Mouse (Mus musculus) WW6 (cell line): Measurements from ENCODE around the gene Rcn2.
"Not testable (repeated sequence)": the region's sequence is repeated elsewhere in the genome, so short reads cannot be mapped to it uniquely, and the experiment has no call there.

Experiments
- DNase-seq: peaks from one replicate; pipeline ENCODE4 v3.0.0-alpha.2; 2013; ENCODE audit warnings: low read depth, low spot score

The Rcn2 gene

GRCm38 (mm10) chr9:56041372-56042180 is at the start of gene Rcn2:
TSS of gene Rcn2 (plus strand) at chr9:56041845.
- peak; percentile 77 for DNase-seq

- DNase-seq = not testable (repeated sequence)
These were observed 37.0 kb upstream of the Rcn2 start for GRCm38 (mm10) chr9:56004679-56005078.

- DNase-seq = no peak
These were observed 31.2 kb upstream of the Rcn2 start, which contains the start of gene 4930563M21Rik for GRCm38 (mm10) chr9:56010450-56010849. TSS of gene 4930563M21Rik (minus strand) at chr9:56010550.

- no peak for DNase-seq
These were observed 16.9 kb upstream of the Rcn2 start for GRCm38 (mm10) chr9:56024772-56025171.

- no peak for DNase-seq
These were observed 14.4 kb upstream of the Rcn2 start for GRCm38 (mm10) chr9:56027292-56027691.

- no peak for DNase-seq
These were observed 9.4 kb upstream of the Rcn2 start for GRCm38 (mm10) chr9:56032219-56032618.

GRCm38 (mm10) chr9:56042181-56042621 is 556 bp downstream of the Rcn2 start:
- DNase-seq = no peak

GRCm38 (mm10) chr9:56053796-56054195 is 12.2 kb downstream of the Rcn2 start:
- DNase-seq = no peak

- DNase-seq = no peak
These were observed 14.5 kb downstream of the Rcn2 start for GRCm38 (mm10) chr9:56056147-56056546.

- DNase-seq = no peak
These were observed 20.7 kb downstream of the Rcn2 start for GRCm38 (mm10) chr9:56062336-56062735.

- DNase-seq = no peak
These were observed 23.4 kb downstream of the Rcn2 start for GRCm38 (mm10) chr9:56065011-56065410.

GRCm38 (mm10) chr9:56067964-56068363 is 26.3 kb downstream of the Rcn2 start:
- no peak for DNase-seq

GRCm38 (mm10) chr9:56068630-56069029 is 27.0 kb downstream of the Rcn2 start:
- DNase-seq = no peak

- no peak for DNase-seq
These were observed 31.2 kb downstream of the Rcn2 start for GRCm38 (mm10) chr9:56072861-56073260.

- DNase-seq = peak; percentile 42
These were observed 33.2 kb downstream of the Rcn2 start for GRCm38 (mm10) chr9:56074863-56075262.

GRCm38 (mm10) chr9:56075264-56075663 is 33.6 kb downstream of the Rcn2 start:
- DNase-seq = peak; percentile 83

GRCm38 (mm10) chr9:56075901-56076620 is 34.4 kb downstream of the Rcn2 start:
- no peak for DNase-seq

GRCm38 (mm10) chr9:56079587-56079986 is 37.9 kb downstream of the Rcn2 start:
- no peak for DNase-seq

GRCm38 (mm10) chr9:56086524-56086923 is 44.9 kb downstream of the Rcn2 start:
- DNase-seq = no peak

GRCm38 (mm10) chr9:56089778-56090520 is 48.3 kb downstream of the Rcn2 start, which contains the start of gene Pstpip1:
TSS of gene Pstpip1 (plus strand) at chr9:56089962.
- DNase-seq = peak; percentile 38

GRCm38 (mm10) chr9:56090546-56091225 is 49.0 kb downstream of the Rcn2 start:
- DNase-seq = no peak
